Mouse (Mus musculus): Measurements from ENCODE around the gene Clcf1. TPM values are rescaled to one million over a fixed set of nuclear protein-coding genes. Genes with fewer than 3 reads are reported as not detected.

Clcf1 gene
- total RNA-seq, 1 experiment = 2.2 TPM

GRCm38 (mm10) chr19:4175368-4175947, 38.6 kb upstream of the Clcf1 start, which contains the start of gene Carns1:
Gene Carns1 (minus strand): TSS chr19:4175479.
- Histone ChIP-seq H3K27ac (ENCODE audit: insufficient read depth, low read depth, low read length, poor library complexity, severe bottlenecking) (no peak within 1 kb of the TSS), H3K4me3 (ENCODE audit: insufficient read depth in 1 of 2, low read depth in 1 of 2, low read length in 2 of 2, poor library complexity in 1 of 2, severe bottlenecking in 1 of 2) (0 out of 4 replicates have a peak within 1 kb of the TSS, but pooled peaks of 1 of the 2 experiments have one; percentile 21), H3K36me3 (ENCODE audit: control insufficient read depth, insufficient read depth, low read length, poor library complexity, severe bottlenecking) (no peaks in the 10 kb centered on the region), H3K4me1 (ENCODE audit: control insufficient read depth in 2 of 2, insufficient read depth in 2 of 2, low read length in 2 of 2, poor library complexity in 1 of 2) (peaks cover 0 to 30% of the 10 kb centered on the region in 2 experiments; a peak in 2 of 4 replicates), H3K9ac (ENCODE audit: insufficient read depth, low read depth, low read length, poor library complexity, severe bottlenecking) (no peak within 1 kb of the TSS), H3K9me3 (ENCODE audit: control insufficient read depth, insufficient read depth, low read depth, low read length) (no peaks in the 10 kb centered on the region)
- no peak for DNase-seq (ENCODE audit: low read depth, low spot score)
- TF ChIP-seq HCFC1 (IDR thresholded peaks at IDR 0.05; ENCODE audit: borderline replicate concordance, insufficient read depth, low read length) (no peak), ZC3H11A (IDR thresholded peaks at IDR 0.05; ENCODE audit: borderline replicate concordance, low read depth, low read length) (no peak), CHD2 (IDR thresholded peaks at IDR 0.05; ENCODE audit: low read depth, low read length) (no peak), ZNF384 (IDR thresholded peaks at IDR 0.05; ENCODE audit: low read depth, low read length) (no peak), MAFK (IDR thresholded peaks at IDR 0.05; ENCODE audit: insufficient read depth, low read depth, low read length) (no peak)
- in situ Hi-C loops (cut with MboI; ENCODE audit: low sequenced_read_pairs in 2 of 2, unreplicated experiment in 2 of 2) = no loop called here

GRCm38 (mm10) chr19:4180411-4180810, 33.6 kb upstream of the Clcf1 start:
- no peak for TF ChIP-seq MAFK (IDR thresholded peaks at IDR 0.05; ENCODE audit: insufficient read depth, low read depth, low read length)
- TF ChIP-seq ZC3H11A (IDR thresholded peaks at IDR 0.05; ENCODE audit: borderline replicate concordance, low read depth, low read length) = no peak
- no peak for TF ChIP-seq CHD2 (IDR thresholded peaks at IDR 0.05; ENCODE audit: low read depth, low read length)
- Histone ChIP-seq H3K9ac (ENCODE audit: insufficient read depth, low read depth, low read length, poor library complexity, severe bottlenecking) (no peak overlapping the region), H3K27ac (ENCODE audit: insufficient read depth, low read depth, low read length, poor library complexity, severe bottlenecking) (no peak overlapping the region), H3K4me3 (ENCODE audit: insufficient read depth in 1 of 2, low read depth in 1 of 2, low read length in 2 of 2, poor library complexity in 1 of 2, severe bottlenecking in 1 of 2) (no peak overlapping the region), H3K36me3 (ENCODE audit: control insufficient read depth, insufficient read depth, low read length, poor library complexity, severe bottlenecking) (no peaks in the 10 kb centered on the region), H3K4me1 (ENCODE audit: control insufficient read depth in 2 of 2, insufficient read depth in 2 of 2, low read length in 2 of 2, poor library complexity in 1 of 2) (peaks cover 4 to 18% of the 10 kb centered on the region in 2 experiments; a peak in 3 of 4 replicates), H3K9me3 (ENCODE audit: control insufficient read depth, insufficient read depth, low read depth, low read length) (no peaks in the 10 kb centered on the region)
- in situ Hi-C loops (cut with MboI; ENCODE audit: low sequenced_read_pairs in 2 of 2, unreplicated experiment in 2 of 2) = no loop called here
- no peak for DNase-seq (ENCODE audit: low read depth, low spot score)

GRCm38 (mm10) chr19:4181892-4182291, 32.1 kb upstream of the Clcf1 start:
- no peak overlapping the region for H3K27ac ChIP-seq (ENCODE audit: insufficient read depth, low read depth, low read length, poor library complexity, severe bottlenecking)
- TF ChIP-seq HCFC1 (IDR thresholded peaks at IDR 0.05; ENCODE audit: borderline replicate concordance, insufficient read depth, low read length) = no peak
- TF ChIP-seq ZNF384 (IDR thresholded peaks at IDR 0.05; ENCODE audit: low read depth, low read length) = no peak
- TF ChIP-seq ZC3H11A (IDR thresholded peaks at IDR 0.05; ENCODE audit: borderline replicate concordance, low read depth, low read length) = no peak
- TF ChIP-seq MAFK (IDR thresholded peaks at IDR 0.05; ENCODE audit: insufficient read depth, low read depth, low read length) = no peak
- no peak for TF ChIP-seq CHD2 (IDR thresholded peaks at IDR 0.05; ENCODE audit: low read depth, low read length)
- in situ Hi-C loops (cut with MboI; ENCODE audit: low sequenced_read_pairs in 2 of 2, unreplicated experiment in 2 of 2) = no loop called here
- H3K9ac ChIP-seq (ENCODE audit: insufficient read depth, low read depth, low read length, poor library complexity, severe bottlenecking) = peak overlapping the region; percentile 13; the same call in 1 of the 2 replicates
- no peak for DNase-seq (ENCODE audit: low read depth, low spot score)
- no peak overlapping the region for H3K4me3 ChIP-seq (ENCODE audit: insufficient read depth in 1 of 2, low read depth in 1 of 2, low read length in 2 of 2, poor library complexity in 1 of 2, severe bottlenecking in 1 of 2)
- no peaks in the 10 kb centered on the region for H3K9me3 ChIP-seq (ENCODE audit: control insufficient read depth, insufficient read depth, low read depth, low read length)
- H3K36me3 ChIP-seq (ENCODE audit: control insufficient read depth, insufficient read depth, low read length, poor library complexity, severe bottlenecking) = no peaks in the 10 kb centered on the region
- peaks cover 4 to 15% of the 10 kb centered on the region in 2 experiments; a peak in 3 of 4 replicates for H3K4me1 ChIP-seq (ENCODE audit: control insufficient read depth in 2 of 2, insufficient read depth in 2 of 2, low read length in 2 of 2, poor library complexity in 1 of 2)

GRCm38 (mm10) chr19:4183689-4184088, 30.3 kb upstream of the Clcf1 start:
- DNase-seq (ENCODE audit: low read depth, low spot score) = no peak
- TF ChIP-seq MAFK (IDR thresholded peaks at IDR 0.05; ENCODE audit: insufficient read depth, low read depth, low read length) (no peak), ZNF384 (IDR thresholded peaks at IDR 0.05; ENCODE audit: low read depth, low read length) (no peak), CHD2 (IDR thresholded peaks at IDR 0.05; ENCODE audit: low read depth, low read length) (no peak), HCFC1 (IDR thresholded peaks at IDR 0.05; ENCODE audit: borderline replicate concordance, insufficient read depth, low read length) (no peak), ZC3H11A (IDR thresholded peaks at IDR 0.05; ENCODE audit: borderline replicate concordance, low read depth, low read length) (no peak)
- Histone ChIP-seq H3K27ac (ENCODE audit: insufficient read depth, low read depth, low read length, poor library complexity, severe bottlenecking) (no peak overlapping the region), H3K36me3 (ENCODE audit: control insufficient read depth, insufficient read depth, low read length, poor library complexity, severe bottlenecking) (no peaks in the 10 kb centered on the region), H3K4me1 (ENCODE audit: control insufficient read depth in 2 of 2, insufficient read depth in 2 of 2, low read length in 2 of 2, poor library complexity in 1 of 2) (peaks cover 4 to 17% of the 10 kb centered on the region in 2 experiments; a peak in 3 of 4 replicates), H3K4me3 (ENCODE audit: insufficient read depth in 1 of 2, low read depth in 1 of 2, low read length in 2 of 2, poor library complexity in 1 of 2, severe bottlenecking in 1 of 2) (no peak overlapping the region), H3K9ac (ENCODE audit: insufficient read depth, low read depth, low read length, poor library complexity, severe bottlenecking) (no peak overlapping the region), H3K9me3 (ENCODE audit: control insufficient read depth, insufficient read depth, low read depth, low read length) (no peaks in the 10 kb centered on the region)
- in situ Hi-C loops (cut with MboI; ENCODE audit: low sequenced_read_pairs in 2 of 2, unreplicated experiment in 2 of 2) = no loop called here

Measured in ES-E14 (cell line).